Mouse (Mus musculus): ENCODE data around the gene Ces3b. TPM values are rescaled to one million over a fixed set of nuclear protein-coding genes. Genes with fewer than 3 reads are reported as not detected.
"Not testable (repeated sequence)": the region's sequence is repeated elsewhere in the genome, so short reads cannot be mapped to it uniquely, and the experiment has no call there.

Gene Ces3b
- polyA plus RNA-seq, 1 experiment from 2014 or later, result not detected

GRCm38 (mm10) chr8:105076601-105077000, 7.0 kb upstream of the Ces3b start:
- Histone ChIP-seq H3K27me3 (ENCODE audit: control insufficient read depth, insufficient read depth, low read length) (no peaks in the 10 kb centered on the region), H3K36me3 (ENCODE audit: control insufficient read depth, insufficient read depth, low read length) (no peaks in the 10 kb centered on the region), H3K4me2 (replicated peaks; ENCODE audit: low read depth, low read length) (no peak overlapping the region), H3K4me1 (ENCODE audit: control insufficient read depth, insufficient read depth, low read length) (no peaks in the 10 kb centered on the region), H3K9ac (ENCODE audit: low read depth, low read length) (no peak overlapping the region), H3K9me3 (ENCODE audit: control insufficient read depth, low read length) (no peaks in the 10 kb centered on the region; the same call in 1 of the 2 replicates), H3K27ac (ENCODE audit: low read depth, low read length) (no peak overlapping the region), H3K4me3 (ENCODE audit: low read length) (no peak overlapping the region)
- no peak for ATAC-seq (ENCODE audit: low FRiP score, low TSS enrichment)
- 92% methylated on average over 4 of the region's 4 CpGs for WGBS

DNA sequence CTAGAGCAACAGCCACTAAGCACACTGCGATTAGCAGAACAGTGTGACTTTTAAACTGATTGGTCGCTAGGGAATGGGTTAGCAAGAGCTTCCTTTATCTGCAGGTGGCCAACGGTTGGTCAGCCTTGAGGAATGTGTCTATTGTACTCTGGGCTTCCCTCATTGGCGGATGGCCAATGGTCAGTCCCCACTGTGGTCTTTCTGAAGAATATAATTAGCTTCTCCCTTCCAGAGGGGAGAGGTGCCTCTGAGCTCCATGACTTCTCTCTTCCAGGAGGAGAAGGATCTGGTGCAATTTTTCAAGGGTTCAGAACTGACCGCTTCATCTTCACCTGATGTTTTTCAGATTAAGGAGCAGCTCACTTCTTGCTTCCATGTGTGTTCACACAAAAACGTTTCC, 6.5 kb upstream of the Ces3b start:
- no peaks in the 10 kb centered on the region for H3K4me1 ChIP-seq (ENCODE audit: control insufficient read depth, insufficient read depth, low read length)
- H3K9me3 ChIP-seq (ENCODE audit: control insufficient read depth, low read length), result no peaks in the 10 kb centered on the region; the same call in 1 of the 2 replicates
- H3K4me3 ChIP-seq (ENCODE audit: low read length), result no peak overlapping the region
- WGBS, result 73% methylated on average over 6 of the region's 6 CpGs
- no peak overlapping the region for H3K4me2 ChIP-seq (replicated peaks; ENCODE audit: low read depth, low read length)
- H3K27me3 ChIP-seq (ENCODE audit: control insufficient read depth, insufficient read depth, low read length), result no peaks in the 10 kb centered on the region
- H3K36me3 ChIP-seq (ENCODE audit: control insufficient read depth, insufficient read depth, low read length), result no peaks in the 10 kb centered on the region
- H3K9ac ChIP-seq (ENCODE audit: low read depth, low read length), result no peak overlapping the region
- no peak for ATAC-seq (ENCODE audit: low FRiP score, low TSS enrichment)
- H3K27ac ChIP-seq (ENCODE audit: low read depth, low read length), result no peak overlapping the region

GRCm38 (mm10) chr8:105078591-105078990, 5.0 kb upstream of the Ces3b start:
- H3K4me1 ChIP-seq (ENCODE audit: control insufficient read depth, insufficient read depth, low read length), result no peaks in the 10 kb centered on the region
- H3K9ac ChIP-seq (ENCODE audit: low read depth, low read length), result no peak overlapping the region
- no peaks in the 10 kb centered on the region for H3K36me3 ChIP-seq (ENCODE audit: control insufficient read depth, insufficient read depth, low read length)
- H3K27ac ChIP-seq (ENCODE audit: low read depth, low read length), result no peak overlapping the region
- H3K27me3 ChIP-seq (ENCODE audit: control insufficient read depth, insufficient read depth, low read length), result no peaks in the 10 kb centered on the region
- ATAC-seq (ENCODE audit: low FRiP score, low TSS enrichment), result no peak
- H3K9me3 ChIP-seq (ENCODE audit: control insufficient read depth, low read length), result no peaks in the 10 kb centered on the region
- H3K4me2 ChIP-seq (replicated peaks; ENCODE audit: low read depth, low read length), result no peak overlapping the region
- H3K4me3 ChIP-seq (ENCODE audit: low read length), result no peak overlapping the region
- 89% methylated on average over 5 of the region's 5 CpGs for WGBS

- H3K4me1 ChIP-seq (ENCODE audit: control insufficient read depth, insufficient read depth, low read length), result no peaks in the 10 kb centered on the region
- H3K27me3 ChIP-seq (ENCODE audit: control insufficient read depth, insufficient read depth, low read length), result no peaks in the 10 kb centered on the region
- no peak overlapping the region for H3K27ac ChIP-seq (ENCODE audit: low read depth, low read length)
- no peaks in the 10 kb centered on the region for H3K9me3 ChIP-seq (ENCODE audit: control insufficient read depth, low read length)
- ATAC-seq (ENCODE audit: low FRiP score, low TSS enrichment), result no peak
- H3K36me3 ChIP-seq (ENCODE audit: control insufficient read depth, insufficient read depth, low read length), result no peaks in the 10 kb centered on the region
- no peak overlapping the region for H3K4me3 ChIP-seq (ENCODE audit: low read length)
- 71% methylated on average over 5 of the region's 5 CpGs for WGBS
- no peak overlapping the region for H3K4me2 ChIP-seq (replicated peaks; ENCODE audit: low read depth, low read length)
- H3K9ac ChIP-seq (ENCODE audit: low read depth, low read length), result no peak overlapping the region
Observed at GRCm38 (mm10) chr8:105080814-105081336, 2.7 kb upstream of the Ces3b start.

GRCm38 (mm10) chr8:105088166-105088565, 4.6 kb downstream of the Ces3b start:
- ATAC-seq (ENCODE audit: low FRiP score, low TSS enrichment); H3K4me2 ChIP-seq (replicated peaks; ENCODE audit: low read depth, low read length); H3K4me1 ChIP-seq (ENCODE audit: control insufficient read depth, insufficient read depth, low read length); H3K36me3 ChIP-seq (ENCODE audit: control insufficient read depth, insufficient read depth, low read length); H3K9me3 ChIP-seq (ENCODE audit: control insufficient read depth, low read length); H3K27ac ChIP-seq (ENCODE audit: low read depth, low read length); H3K4me3 ChIP-seq (ENCODE audit: low read length); H3K27me3 ChIP-seq (ENCODE audit: control insufficient read depth, insufficient read depth, low read length); H3K9ac ChIP-seq (ENCODE audit: low read depth, low read length): not testable (repeated sequence)
- 92% methylated on average over 4 of the region's 5 CpGs for WGBS

DNA sequence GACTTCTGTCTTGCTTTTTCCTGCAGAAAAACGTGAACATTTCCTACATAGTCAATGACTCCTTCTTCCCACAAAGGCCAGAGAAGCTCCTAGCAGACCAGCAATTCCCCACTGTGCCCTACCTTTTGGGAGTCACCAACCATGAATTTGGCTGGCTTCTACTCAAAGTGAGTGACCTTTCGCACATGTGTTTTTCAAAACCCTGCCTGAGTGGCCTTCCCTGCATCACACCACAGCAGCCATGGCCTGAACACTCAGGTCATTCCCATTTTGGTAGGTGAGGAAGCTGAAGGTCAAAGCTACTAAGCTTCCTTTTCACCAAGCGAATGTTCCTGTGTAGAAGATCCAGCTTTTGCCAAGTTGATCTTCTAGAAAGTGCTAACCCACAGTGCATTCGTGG, 5.0 kb downstream of the Ces3b start:
- Histone ChIP-seq H3K4me3 (ENCODE audit: low read length) (no peak overlapping the region), H3K27me3 (ENCODE audit: control insufficient read depth, insufficient read depth, low read length) (no peaks in the 10 kb centered on the region), H3K9ac (ENCODE audit: low read depth, low read length) (no peak overlapping the region), H3K4me2 (replicated peaks; ENCODE audit: low read depth, low read length) (no peak overlapping the region), H3K9me3 (ENCODE audit: control insufficient read depth, low read length) (no peaks in the 10 kb centered on the region), H3K36me3 (ENCODE audit: control insufficient read depth, insufficient read depth, low read length) (no peaks in the 10 kb centered on the region), H3K4me1 (ENCODE audit: control insufficient read depth, insufficient read depth, low read length) (no peaks in the 10 kb centered on the region), H3K27ac (ENCODE audit: low read depth, low read length) (no peak overlapping the region)
- ATAC-seq (ENCODE audit: low FRiP score, low TSS enrichment), result no peak
- 66% methylated on average over 4 of the region's 4 CpGs for WGBS

- ATAC-seq (ENCODE audit: low FRiP score, low TSS enrichment), result no peak
- H3K9ac ChIP-seq (ENCODE audit: low read depth, low read length), result no peak overlapping the region
- H3K36me3 ChIP-seq (ENCODE audit: control insufficient read depth, insufficient read depth, low read length), result no peaks in the 10 kb centered on the region
- no peak overlapping the region for H3K4me2 ChIP-seq (replicated peaks; ENCODE audit: low read depth, low read length)
- WGBS, result 84% methylated on average over 3 of the region's 3 CpGs
- no peak overlapping the region for H3K4me3 ChIP-seq (ENCODE audit: low read length)
- H3K27ac ChIP-seq (ENCODE audit: low read depth, low read length), result no peak overlapping the region
- no peaks in the 10 kb centered on the region for H3K4me1 ChIP-seq (ENCODE audit: control insufficient read depth, insufficient read depth, low read length)
- no peaks in the 10 kb centered on the region for H3K9me3 ChIP-seq (ENCODE audit: control insufficient read depth, low read length)
- H3K27me3 ChIP-seq (ENCODE audit: control insufficient read depth, insufficient read depth, low read length), result no peaks in the 10 kb centered on the region
Observed at GRCm38 (mm10) chr8:105093992-105094391, 10.4 kb downstream of the Ces3b start.

DNA sequence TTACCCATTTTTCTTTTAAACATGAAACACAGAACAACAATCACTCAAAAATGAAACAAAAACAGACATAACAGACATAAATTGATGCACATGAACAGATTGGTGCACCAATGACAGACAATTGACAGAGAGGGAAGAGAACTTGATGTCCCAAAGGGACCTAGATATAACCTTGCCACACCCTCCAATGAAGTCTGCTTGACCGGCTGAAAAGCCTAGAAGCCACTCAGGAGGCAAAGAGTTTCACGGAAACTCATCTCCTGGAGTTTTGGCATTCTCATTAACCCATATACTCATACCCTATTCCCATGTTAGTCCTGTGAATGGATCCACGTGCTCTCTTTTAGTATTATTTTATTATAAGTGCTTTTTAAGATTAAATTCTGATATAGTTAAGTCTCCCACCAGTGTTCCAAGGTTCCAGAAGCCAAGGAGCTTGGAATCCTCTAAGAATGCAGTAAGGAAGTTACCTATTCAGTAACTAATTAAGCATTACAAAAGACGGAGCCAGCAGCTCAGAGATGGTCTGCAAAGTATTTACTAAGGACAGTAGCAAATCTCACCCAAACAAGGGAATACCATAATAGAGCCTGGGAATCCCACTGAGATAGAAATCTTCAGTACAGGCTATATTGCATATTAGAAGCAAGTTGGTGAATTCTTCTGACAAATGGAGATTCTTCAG, 18.7 kb downstream of the Ces3b start:
- not testable (repeated sequence) for ATAC-seq (ENCODE audit: low FRiP score, low TSS enrichment); H3K9ac ChIP-seq (ENCODE audit: low read depth, low read length); H3K4me2 ChIP-seq (replicated peaks; ENCODE audit: low read depth, low read length); H3K36me3 ChIP-seq (ENCODE audit: control insufficient read depth, insufficient read depth, low read length); H3K27ac ChIP-seq (ENCODE audit: low read depth, low read length); H3K27me3 ChIP-seq (ENCODE audit: control insufficient read depth, insufficient read depth, low read length); H3K9me3 ChIP-seq (ENCODE audit: control insufficient read depth, low read length); H3K4me3 ChIP-seq (ENCODE audit: low read length); H3K4me1 ChIP-seq (ENCODE audit: control insufficient read depth, insufficient read depth, low read length)
- 76% methylated on average over 4 of the region's 4 CpGs for WGBS

- WGBS, result 80% methylated on average over 5 of the region's 5 CpGs
- H3K36me3 ChIP-seq (ENCODE audit: control insufficient read depth, insufficient read depth, low read length); H3K27me3 ChIP-seq (ENCODE audit: control insufficient read depth, insufficient read depth, low read length); ATAC-seq (ENCODE audit: low FRiP score, low TSS enrichment); H3K4me2 ChIP-seq (replicated peaks; ENCODE audit: low read depth, low read length); H3K4me3 ChIP-seq (ENCODE audit: low read length); H3K4me1 ChIP-seq (ENCODE audit: control insufficient read depth, insufficient read depth, low read length); H3K27ac ChIP-seq (ENCODE audit: low read depth, low read length); H3K9me3 ChIP-seq (ENCODE audit: control insufficient read depth, low read length); H3K9ac ChIP-seq (ENCODE audit: low read depth, low read length): not testable (repeated sequence)
Observed at GRCm38 (mm10) chr8:105103701-105104100, 20.1 kb downstream of the Ces3b start.
